Mouse (Mus musculus) olfactory bulb, adult 2 months (tissue): ENCODE data around the gene Furin.

Experiments used
- CTCF ChIP-seq: fragments of 200-500 bp; IDR thresholded peaks from 2 replicates; pipeline ENCODE4 v1.5.1; 2012; ENCODE audit warnings: low read depth, mild to moderate bottlenecking, low read length, moderate library complexity; ENCODE audit not compliant: insufficient read depth
- POLR2A ChIP-seq: fragments of 200-500 bp; IDR thresholded peaks from 2 replicates; pipeline ENCODE4 v1.6.1; 2012; ENCODE audit warnings: mild to moderate bottlenecking, low read depth, low read length, moderate library complexity; ENCODE audit not compliant: insufficient read depth

- TF ChIP-seq POLR2A (no peak), CTCF (no peak)
Measured at GRCm38 (mm10) chr7:80452241-80452640, 47.0 kb upstream of the Furin start.
